Mouse (Mus musculus) liver, adult (tissue): ENCODE measurements around the gene Ppp2r3d.

ENCODE experiments used
- GATA4 ChIP-seq: IDR thresholded peaks from 2 replicates; pipeline ENCODE4 v1.6.1; 2014; ENCODE audit warnings: mild to moderate bottlenecking, low read length; ENCODE audit not compliant: insufficient replicate concordance

Gene Ppp2r3d

GRCm38 (mm10) chr9:124423552-124424291 is 53.0 kb downstream of the Ppp2r3d start:
- no peak for TF ChIP-seq GATA4

GRCm38 (mm10) chr9:124422900-124423551 is 53.7 kb downstream of the Ppp2r3d start:
- peak; percentile 34; the same call in 1 of the 2 replicates for TF ChIP-seq GATA4

- no peak for TF ChIP-seq GATA4
Measured at GRCm38 (mm10) chr9:124422427-124422826, 54.3 kb downstream of the Ppp2r3d start.

GRCm38 (mm10) chr9:124412921-124413320 is 63.8 kb downstream of the Ppp2r3d start:
- no peak for TF ChIP-seq GATA4

GRCm38 (mm10) chr9:124411553-124411952 is 65.1 kb downstream of the Ppp2r3d start:
- TF ChIP-seq GATA4: no peak

- TF ChIP-seq GATA4: no peak
Measured at GRCm38 (mm10) chr9:124408564-124408963, 68.1 kb downstream of the Ppp2r3d start.
